Mouse (Mus musculus) liver, adult (tissue): ENCODE measurements around the gene Gatm.
A peak's percentile ranks its signal among the peaks of the same experiment; 100 is the strongest.

Experiments used
- GATA4 ChIP-seq: IDR thresholded peaks from 2 replicates; pipeline ENCODE4 v1.6.1; 2014; ENCODE audit warnings: mild to moderate bottlenecking, low read length; ENCODE audit not compliant: insufficient replicate concordance

Gatm gene

DNA sequence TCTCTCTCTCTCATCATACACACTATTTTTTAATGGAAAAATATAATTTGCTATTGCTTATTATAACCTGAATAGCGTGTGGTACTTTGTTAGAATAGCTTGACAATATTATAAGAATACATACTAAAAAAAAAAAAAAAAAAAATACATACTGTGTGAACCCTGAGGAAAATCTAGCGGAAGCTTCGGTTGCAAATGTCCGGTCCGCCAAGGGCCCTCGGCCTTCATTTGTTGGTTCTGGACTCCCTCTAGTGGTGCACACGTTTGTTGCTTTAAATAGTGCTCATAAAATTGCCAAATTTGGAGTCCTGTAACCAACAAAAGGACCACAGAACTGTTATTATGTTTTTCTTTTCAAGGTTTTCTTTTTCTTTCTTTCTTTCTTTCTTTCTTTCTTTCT lies 17.9 kb upstream of the Gatm start:
- no peak for TF ChIP-seq GATA4

DNA sequence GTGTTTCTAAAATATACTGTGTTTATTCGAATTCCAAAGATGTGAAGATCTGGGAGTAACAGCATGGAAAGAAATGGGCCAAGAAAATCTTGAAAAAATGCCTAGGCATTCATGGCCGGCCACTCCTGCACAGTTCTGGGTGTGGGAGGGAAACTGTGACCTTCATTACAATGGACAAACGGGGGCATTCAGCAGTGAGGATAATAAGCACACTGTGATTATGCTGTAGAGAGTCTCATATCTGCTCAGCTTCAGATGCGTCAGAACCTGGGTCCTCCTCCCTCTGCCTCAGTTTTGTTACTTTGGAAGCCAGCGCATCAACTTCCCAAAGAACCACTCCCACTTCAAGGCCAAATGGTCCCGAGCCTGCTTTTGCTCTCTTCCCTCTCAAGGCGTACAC lies 14.8 kb upstream of the Gatm start:
- TF ChIP-seq GATA4: no peak

DNA sequence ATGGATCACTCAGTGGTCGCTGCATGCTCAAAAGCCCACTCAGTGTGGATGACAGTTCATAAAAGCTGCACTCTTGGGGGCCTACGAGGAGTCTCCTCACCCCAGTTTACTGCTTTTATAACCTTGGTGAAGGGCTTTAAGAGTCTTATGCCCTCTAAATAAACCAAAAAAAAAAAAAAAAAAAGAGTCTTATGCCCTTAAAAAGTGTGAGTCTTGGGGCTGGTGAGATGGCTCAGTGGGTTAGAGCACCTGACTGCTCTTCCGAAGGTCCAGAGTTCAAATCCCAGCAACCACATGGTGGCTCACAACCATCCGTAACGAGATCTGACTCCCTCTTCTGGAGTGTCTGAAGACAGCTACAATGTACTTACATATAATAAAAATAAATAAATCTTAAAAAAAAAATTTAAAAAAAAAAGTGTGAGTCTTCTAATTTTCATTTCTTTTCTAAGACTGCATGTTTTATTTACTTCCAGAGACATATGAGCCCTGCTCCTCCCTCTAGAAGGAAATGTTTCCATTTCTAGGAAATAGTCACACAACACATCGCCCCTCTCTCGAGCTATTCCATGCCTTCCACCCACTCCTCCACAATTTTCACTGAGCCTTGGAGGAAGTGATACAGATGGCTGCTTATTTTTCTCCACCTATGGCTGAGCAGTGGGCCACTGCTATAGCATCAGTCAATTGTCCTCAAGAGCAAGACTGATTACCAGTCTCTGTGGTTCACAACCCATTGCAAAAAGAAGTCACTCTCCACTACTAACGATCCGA lies 10.4 kb upstream of the Gatm start:
- no peak for TF ChIP-seq GATA4

DNA sequence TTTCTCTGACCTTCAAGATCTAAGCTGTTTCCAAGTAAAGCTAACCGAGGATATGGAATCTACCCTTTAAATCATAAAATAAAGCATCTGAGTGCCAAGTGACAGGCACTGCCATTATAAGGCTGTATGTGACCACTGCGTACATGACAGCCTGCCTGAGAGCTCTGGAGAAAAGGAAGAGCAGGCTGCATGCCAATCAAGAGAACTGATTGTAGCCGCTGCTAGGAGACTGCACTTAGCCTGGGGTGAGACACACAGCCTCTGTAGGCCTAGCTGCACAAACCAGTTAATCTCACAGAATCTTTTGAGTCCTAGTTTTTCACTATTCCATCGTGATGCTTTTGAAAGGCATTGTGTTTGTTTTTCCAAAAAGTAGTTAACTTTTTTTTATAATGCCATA lies 7.6 kb upstream of the Gatm start:
- no peak for TF ChIP-seq GATA4

DNA sequence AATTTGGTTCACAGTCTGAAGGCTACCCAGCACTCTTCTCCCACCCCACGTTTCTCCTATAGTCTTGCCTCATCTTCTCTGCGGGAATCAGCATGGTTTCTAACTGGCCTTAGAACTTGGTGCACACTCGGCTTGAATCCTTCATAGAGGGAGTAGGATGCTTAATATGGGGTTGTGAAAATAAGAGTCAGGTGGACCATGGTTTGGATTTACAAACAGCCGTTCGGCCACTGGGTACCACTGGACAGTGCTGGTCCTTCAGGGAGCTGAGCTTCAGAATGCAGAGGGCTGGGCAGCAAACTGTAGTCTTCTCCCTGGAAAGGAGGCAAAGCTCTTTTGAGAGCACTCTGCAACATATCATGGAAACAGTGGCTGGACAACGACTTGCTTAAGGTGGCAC lies 6.7 kb upstream of the Gatm start:
- TF ChIP-seq GATA4: no peak

DNA sequence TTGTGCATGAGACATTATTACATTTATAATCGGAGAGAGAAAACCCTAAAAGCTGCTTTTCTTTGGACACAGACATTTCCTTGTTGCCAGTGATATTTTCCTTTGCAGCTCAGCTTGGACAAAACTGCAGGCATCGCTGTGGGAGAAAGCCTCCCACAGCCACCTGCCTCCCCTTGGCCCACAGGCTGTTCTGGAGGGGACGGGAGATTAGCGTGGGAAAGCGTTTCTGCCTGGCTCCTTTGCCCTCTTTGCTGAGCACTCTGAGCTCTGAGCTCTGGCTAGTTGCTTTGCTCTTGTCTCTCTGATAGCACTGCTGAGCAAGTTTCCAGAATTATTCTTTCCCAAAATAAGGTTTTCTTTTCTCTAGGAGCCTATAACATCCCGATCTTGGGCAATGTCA lies 5.1 kb upstream of the Gatm start:
- TF ChIP-seq GATA4: no peak

DNA sequence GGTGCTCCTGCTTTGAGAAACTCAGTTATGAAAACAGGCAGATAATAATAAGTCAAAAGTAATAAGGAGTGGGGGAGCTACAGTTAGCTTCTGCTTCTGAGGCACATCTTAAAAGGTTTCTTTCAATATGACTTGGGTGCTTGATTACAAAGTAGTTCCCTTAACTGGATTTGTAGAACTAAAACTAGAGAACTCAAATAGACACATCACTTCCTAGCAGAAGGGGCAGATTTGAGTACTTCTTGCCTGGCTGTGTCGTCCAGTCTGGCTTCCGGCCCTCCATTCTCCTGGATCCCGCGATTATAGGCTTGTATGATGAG lies 511 bp upstream of the Gatm start:
- no peak for TF ChIP-seq GATA4

DNA sequence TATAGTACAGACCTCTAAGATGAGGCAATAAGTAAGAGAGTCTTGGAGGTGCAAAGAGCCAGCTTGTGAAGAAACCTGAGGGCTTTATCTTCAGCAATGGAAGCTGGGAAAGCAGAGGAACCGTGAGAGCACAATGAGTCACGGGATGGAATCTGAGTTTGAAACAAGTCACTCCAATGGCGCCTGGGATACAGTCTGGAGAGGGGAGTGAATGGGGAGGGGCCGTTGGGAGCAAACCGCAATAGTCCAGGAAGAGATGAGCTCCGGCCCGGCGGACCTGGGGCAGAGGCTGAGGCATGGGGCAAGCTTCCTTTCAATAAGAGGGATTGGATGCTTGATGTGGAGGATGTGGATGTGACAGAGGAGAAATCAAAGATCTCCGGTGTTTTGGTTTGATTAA lies 2.3 kb downstream of the Gatm start:
- TF ChIP-seq GATA4: no peak

DNA sequence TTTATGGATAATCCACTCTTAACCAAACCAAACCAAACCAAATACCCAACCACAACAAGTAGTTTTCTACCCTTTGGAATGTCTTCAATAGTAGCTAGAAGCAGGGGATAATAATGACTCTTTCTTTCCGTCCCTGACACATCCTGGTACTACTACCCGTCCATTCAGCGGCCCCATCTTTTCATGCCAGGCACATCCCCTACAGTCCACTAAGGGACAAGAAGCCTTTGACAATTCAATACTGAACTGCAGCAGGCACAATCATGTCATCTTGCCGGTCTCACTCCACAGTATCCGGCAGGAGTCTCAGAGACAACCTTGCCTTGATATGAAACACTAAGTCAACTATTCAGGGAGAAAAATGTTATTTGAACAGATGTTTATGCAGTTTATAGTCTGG lies 5.3 kb downstream of the Gatm start:
- TF ChIP-seq GATA4: no peak

DNA sequence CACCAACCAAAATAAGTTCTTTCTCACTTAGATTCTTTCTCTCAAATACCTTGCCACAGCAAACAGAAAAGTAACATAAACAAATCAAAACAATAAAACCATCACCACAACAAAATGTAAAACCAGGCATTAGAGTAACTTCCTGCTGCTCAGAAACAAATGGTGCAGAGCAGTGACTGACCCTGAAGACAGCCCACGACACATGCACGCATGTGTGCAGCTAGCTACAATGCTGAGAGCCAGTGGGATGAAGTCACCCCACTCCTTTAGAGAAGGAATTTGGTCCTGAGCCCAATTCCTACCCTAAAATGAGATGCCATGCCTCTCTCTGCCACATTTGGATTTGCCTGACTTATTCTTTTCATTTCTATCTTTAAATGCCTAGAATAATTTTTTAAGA lies 9.7 kb downstream of the Gatm start:
- TF ChIP-seq GATA4: no peak

DNA sequence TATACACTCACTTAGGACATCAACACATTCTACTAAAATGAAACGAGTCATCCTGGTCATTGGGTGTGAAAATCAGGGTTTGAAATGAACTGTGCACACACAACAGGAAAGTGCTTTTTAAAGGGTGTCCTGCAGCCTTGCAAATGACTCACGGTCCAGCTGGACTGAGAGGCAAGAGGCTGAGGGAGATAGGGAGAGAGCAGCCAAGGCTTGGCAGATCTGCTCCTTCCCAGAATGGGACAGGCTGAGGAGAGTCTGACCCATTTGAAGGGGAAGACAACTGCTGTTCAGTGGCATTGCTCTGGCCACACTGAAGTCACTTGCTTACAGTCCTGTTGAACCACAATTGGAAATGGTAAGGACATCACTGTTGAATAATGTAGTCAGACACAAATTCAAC lies 11.4 kb downstream of the Gatm start:
- no peak for TF ChIP-seq GATA4

DNA sequence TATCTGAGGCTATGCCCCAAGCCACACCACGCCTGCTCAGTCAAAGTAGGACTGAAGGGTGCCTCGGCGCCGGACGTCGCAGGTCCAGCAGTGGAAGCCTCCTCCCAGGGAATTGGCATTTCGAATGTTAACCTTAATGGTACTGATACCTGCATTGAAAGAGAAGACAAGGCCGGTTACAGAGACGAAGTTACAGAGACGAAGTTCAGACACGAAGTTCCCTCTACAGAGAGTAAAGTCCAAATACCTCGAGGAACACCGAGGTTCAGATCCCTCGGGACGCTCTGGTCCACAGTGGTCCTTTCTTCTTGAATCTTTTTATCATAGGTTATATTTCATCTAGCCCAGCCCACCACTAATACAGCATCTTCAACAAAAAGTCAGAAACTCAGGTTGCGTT lies 15.6 kb downstream of the Gatm start:
- TF ChIP-seq GATA4: no peak

DNA sequence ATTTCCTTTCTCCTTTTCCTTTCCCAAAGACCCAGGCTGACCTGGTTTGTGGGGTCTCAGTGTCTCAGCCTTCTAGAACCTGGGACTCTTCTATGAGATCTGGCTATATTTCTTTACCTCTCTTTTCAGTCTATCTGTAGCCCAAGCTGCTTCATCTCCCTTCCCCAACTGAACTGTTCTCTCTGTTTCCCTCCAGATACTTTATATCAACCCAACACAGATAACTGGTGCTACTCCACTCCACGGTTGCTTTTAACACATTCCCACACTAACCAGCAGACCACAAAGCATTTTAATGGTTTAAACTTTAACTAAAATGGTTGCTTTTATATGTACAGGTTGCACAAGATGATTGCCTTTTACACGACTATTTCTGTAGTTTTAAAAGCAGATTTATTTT lies 19.9 kb downstream of the Gatm start:
- TF ChIP-seq GATA4: no peak

DNA sequence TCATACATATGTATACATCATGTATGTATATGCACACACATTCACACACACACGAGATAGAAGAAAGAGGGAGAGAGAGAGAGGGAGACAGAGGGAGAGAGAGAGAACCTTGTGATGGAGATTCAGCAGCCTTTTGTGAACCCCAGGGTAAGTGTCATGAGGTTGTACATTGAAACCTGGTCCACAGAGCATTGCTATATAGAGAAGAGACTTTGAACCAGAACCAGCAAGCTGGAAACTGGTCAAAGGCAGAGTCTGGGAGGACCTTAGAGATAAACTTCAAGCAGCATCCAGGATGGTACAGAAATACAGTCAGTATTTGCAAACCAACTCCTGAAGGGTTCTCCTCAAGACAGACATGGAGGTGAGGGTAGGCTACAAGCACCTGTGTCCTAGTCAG lies 20.8 kb downstream of the Gatm start:
- TF ChIP-seq GATA4: no peak

DNA sequence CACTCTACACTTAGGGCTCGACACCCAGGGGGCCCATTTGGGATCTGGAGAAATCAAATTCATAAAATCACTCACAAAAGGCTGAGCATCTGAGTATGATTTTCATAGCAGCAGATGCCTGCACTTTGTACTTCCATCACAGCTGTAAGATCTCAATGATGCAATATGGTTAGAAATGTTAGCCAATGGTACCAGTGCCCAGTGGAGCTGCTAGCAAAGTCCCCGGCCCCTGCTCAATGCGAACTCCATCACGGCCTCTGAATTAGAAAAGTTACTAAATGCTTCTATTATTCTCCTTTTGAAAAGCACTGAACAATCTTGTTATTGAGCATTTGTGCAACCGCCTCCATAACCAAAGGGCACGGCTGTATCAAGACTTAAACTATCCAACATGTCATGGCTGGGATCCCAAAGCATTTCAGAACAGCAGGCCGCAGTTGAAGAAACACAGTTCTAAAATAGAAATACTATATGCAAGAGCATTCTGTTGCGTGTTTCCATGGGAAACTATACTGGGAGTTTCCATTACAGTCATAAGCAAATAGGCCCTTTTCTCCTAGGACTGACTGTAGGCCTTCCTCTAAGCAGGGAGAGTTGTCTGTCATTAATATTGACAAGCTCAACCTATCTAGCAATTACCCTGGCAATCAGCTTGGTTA lies 23.1 kb downstream of the Gatm start:
- TF ChIP-seq GATA4: no peak

DNA sequence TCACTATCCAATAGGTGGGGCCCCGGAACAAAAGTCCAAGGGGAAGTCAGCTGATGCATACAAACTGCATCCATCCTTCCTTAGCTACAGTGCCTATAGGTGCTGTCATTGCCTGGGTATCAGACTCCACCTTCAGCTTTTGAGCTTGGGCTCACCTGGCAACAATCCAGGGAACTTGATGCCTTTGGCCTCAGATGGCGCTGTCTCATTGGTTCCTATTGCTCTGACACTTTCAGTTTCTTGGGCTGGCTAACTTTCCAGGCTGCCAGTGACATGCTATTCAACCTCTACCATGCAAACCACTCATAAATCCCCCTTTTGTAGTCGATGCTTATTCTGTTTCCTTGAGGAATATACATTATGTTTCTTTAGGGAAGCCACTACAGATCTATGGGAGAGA lies 24.8 kb downstream of the Gatm start:
- no peak for TF ChIP-seq GATA4

DNA sequence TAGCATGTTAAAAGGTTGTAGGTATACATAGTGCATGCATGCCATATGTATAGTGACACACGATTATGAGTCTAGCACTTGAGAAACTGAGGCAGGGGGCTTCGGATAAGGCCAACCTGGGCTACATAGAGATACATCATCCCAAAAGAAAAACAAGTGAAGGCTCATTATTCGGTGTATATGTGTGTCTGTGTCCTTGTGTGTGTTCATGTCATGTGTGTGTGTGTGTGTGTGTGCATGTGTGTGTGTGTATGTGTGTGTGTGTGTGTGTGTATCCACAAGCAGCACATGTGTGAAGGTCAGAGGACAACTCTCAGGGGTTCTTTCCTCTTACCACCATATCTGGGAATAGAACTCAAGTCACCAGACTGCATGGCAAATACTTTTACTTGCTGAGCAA lies 28.8 kb downstream of the Gatm start:
- no peak for TF ChIP-seq GATA4

DNA sequence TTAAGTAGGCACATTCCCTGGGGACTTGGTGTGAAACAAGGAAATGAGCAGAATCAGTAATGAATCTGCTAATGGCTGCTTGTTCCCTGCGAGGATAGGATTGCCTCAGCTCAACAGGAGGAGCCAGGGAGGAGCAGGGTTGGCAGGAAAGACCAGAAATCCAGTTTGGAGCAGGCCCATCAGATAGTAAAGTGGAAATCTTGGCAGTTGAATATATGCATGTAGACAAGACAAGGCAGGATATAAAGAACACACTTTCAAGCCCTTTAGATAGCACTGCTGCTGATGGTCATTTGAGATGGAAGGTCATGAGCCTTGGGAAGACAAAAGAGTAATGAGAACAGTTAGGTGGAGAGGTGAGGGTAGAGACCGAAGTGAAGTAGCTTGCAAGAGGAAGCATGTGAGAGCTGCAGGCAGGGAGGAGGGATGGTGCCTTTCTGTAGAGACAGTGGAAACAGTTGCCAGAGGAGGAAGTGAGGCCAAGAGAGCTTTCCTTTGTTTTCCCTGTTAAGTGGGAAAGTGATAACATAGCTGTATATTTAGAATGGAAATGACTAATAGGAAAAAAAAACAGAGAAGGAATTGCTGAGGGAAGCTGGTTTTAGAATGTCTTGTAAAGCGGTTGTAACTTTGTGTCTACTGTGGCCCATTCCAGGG lies 29.6 kb downstream of the Gatm start:
- peak; percentile 92 for TF ChIP-seq GATA4
